Mouse (Mus musculus): Measurements from ENCODE around the gene C1ql4.
A peak's percentile ranks its signal among the peaks of the same experiment; 100 is the strongest.
"Not testable (repeated sequence)": the region's sequence is repeated elsewhere in the genome, so short reads cannot be mapped to it uniquely, and the experiment has no call there.

C1ql4 gene

GRCm38 (mm10) chr15:99074019-99074599, 13.5 kb downstream of the C1ql4 start, which contains the start of gene Troap:
Troap (plus strand) TSS chr15:99074575.
- DNase-seq, result no peak

- no peak for DNase-seq
Observed at GRCm38 (mm10) chr15:99071988-99072387, 15.6 kb downstream of the C1ql4 start.

- DNase-seq, result no peak
Observed at GRCm38 (mm10) chr15:99065557-99066165, 22.0 kb downstream of the C1ql4 start.

GRCm38 (mm10) chr15:99056332-99056731, 31.3 kb downstream of the C1ql4 start:
- peak; percentile 34 to 65 for DNase-seq

- DNase-seq, result peak; percentile 54 to 70
Observed at GRCm38 (mm10) chr15:99055511-99055961, 32.1 kb downstream of the C1ql4 start.

GRCm38 (mm10) chr15:99055040-99055439, 32.6 kb downstream of the C1ql4 start, which contains the start of gene Prph:
Prph (plus strand) TSS chr15:99055174.
- DNase-seq, result no peak

- DNase-seq, result no peak
Observed at GRCm38 (mm10) chr15:99053373-99053772, 34.2 kb downstream of the C1ql4 start.

- peak; percentile 64 to 69 for DNase-seq
Observed at GRCm38 (mm10) chr15:99049473-99050253, 38.0 kb downstream of the C1ql4 start.

- not testable (repeated sequence) for DNase-seq
Observed at GRCm38 (mm10) chr15:99045734-99046133, 41.9 kb downstream of the C1ql4 start.

- no peak for DNase-seq
Observed at GRCm38 (mm10) chr15:99044854-99045253, 42.8 kb downstream of the C1ql4 start.

GRCm38 (mm10) chr15:99042334-99042733, 45.3 kb downstream of the C1ql4 start:
- DNase-seq, result no peak

- DNase-seq, result no peak
Observed at GRCm38 (mm10) chr15:99040920-99041856, 46.4 kb downstream of the C1ql4 start.

GRCm38 (mm10) chr15:99039996-99040919, 47.4 kb downstream of the C1ql4 start:
- no peak for DNase-seq

- DNase-seq, result no peak
Observed at GRCm38 (mm10) chr15:99039306-99039705, 48.3 kb downstream of the C1ql4 start.

GRCm38 (mm10) chr15:99038797-99039196, 48.8 kb downstream of the C1ql4 start:
- no peak for DNase-seq

GRCm38 (mm10) chr15:99038025-99038424, 49.6 kb downstream of the C1ql4 start:
- no peak for DNase-seq

GRCm38 (mm10) chr15:99036249-99036905, 51.2 kb downstream of the C1ql4 start:
- no peak for DNase-seq

GRCm38 (mm10) chr15:99035431-99035830, 52.2 kb downstream of the C1ql4 start:
- DNase-seq, result no peak

Measured in cerebellum, postnatal 25 days (tissue).